Mouse (Mus musculus): ENCODE measurements at regions not wholly inside any gene's neighbourhood (a gene's known extent, or its start where the extent isn't known, plus 50 kb on each side); places are given as distances from the start of the nearest gene placed in this dataset.
"Not testable (repeated sequence)": the region's sequence is repeated elsewhere in the genome, so short reads cannot be mapped to it uniquely, and the experiment has no call there.

DNA sequence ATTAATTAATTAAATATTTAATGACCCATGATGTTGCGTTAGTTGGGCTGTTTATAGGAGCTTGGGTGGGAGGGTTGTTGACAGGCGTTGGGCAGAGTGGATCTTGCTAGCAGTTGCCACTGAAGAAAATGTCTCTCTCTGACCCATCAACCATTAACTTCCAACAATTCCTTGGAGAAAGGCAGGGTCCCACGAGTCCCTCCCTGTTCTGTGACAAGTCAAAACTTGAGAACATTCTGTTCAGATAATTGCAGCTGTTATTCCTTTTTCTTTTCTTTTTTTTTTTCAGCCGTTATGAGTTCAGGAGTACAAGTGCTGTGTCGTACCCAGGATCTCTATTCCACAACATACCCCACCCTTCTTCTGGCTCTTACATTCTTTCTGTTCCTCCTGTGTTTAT, 59.8 kb upstream of the Tnfrsf21 start:
- Histone ChIP-seq H3K9ac (no peak overlapping the region), H3K27me3 (no peaks in the 10 kb centered on the region; the same call in 1 of the 2 replicates), H3K4me1 (replicated peaks) (no peaks in the 10 kb centered on the region), H3K27ac (no peak overlapping the region), H3K4me3 (no peak overlapping the region), H3K36me3 (no peaks in the 10 kb centered on the region), H3K9me3 (replicated peaks) (no peaks in the 10 kb centered on the region), H3K4me2 (no peak overlapping the region)
- 74% methylated on average over 5 of the region's 5 CpGs for WGBS
- no peak for ATAC-seq (replicated peaks; ENCODE audit: insufficient number of reproducible peaks, insufficient read depth, low FRiP score, low read depth)

DNA sequence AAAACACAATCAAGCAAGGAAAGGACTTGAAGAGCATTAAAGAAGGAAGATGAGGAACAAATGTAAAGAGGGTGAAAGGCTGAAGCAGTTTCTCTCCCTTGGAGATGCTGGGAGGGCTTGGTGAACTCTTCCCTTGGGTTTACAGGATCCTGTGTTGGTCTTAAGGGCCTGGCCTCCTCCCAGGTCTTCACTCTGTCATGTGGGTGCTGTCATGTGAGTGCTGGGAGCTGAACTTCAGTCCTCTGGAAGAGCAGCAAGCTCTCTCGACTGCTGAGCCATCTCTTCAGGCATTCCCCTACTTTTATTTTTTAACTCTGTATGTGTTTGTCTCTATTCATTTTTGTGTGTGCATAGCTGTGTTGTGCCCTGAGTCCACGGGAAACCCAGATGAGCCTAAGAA, 61.6 kb upstream of the Tnfrsf21 start:
- no peak for ATAC-seq (replicated peaks; ENCODE audit: insufficient number of reproducible peaks, insufficient read depth, low FRiP score, low read depth)
- H3K4me3 ChIP-seq: no peak overlapping the region
- 54% methylated on average over 2 of the region's 2 CpGs for WGBS
- no peak overlapping the region for H3K4me2 ChIP-seq
- H3K36me3 ChIP-seq: no peaks in the 10 kb centered on the region
- peaks cover 2% of the 10 kb centered on the region; the same call in 1 of the 2 replicates for H3K27me3 ChIP-seq
- H3K9ac ChIP-seq: no peak overlapping the region
- no peaks in the 10 kb centered on the region for H3K9me3 ChIP-seq (replicated peaks)
- H3K4me1 ChIP-seq (replicated peaks): no peaks in the 10 kb centered on the region
- no peak overlapping the region for H3K27ac ChIP-seq

DNA sequence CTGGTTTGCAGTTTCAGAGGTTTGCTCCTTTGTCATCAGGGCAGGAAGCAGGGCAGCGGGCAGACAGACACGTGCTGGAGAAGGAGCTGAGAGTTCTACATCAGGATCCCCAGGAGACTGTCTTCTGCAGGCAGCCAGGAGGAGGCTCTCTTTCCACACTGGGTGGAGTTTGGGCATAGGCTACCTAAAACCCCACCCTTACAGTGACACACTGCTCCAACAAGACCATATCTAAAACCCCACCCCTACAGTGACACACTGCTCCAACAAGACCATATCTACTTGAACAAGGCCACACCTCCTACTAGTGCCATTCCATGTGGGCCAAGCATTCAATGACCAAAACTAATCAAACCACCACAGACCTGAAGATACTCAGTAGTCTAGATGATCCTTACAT, 68.0 kb upstream of the Cd2ap start:
- Histone ChIP-seq H3K4me2 (no peak overlapping the region), H3K27me3 (no peaks in the 10 kb centered on the region), H3K9me3 (replicated peaks) (no peaks in the 10 kb centered on the region), H3K27ac (no peak overlapping the region), H3K9ac (no peak overlapping the region), H3K4me3 (no peak overlapping the region), H3K36me3 (no peaks in the 10 kb centered on the region), H3K4me1 (replicated peaks) (no peaks in the 10 kb centered on the region)
- no peak for ATAC-seq (replicated peaks; ENCODE audit: insufficient number of reproducible peaks, insufficient read depth, low FRiP score, low read depth)
- WGBS: 86% methylated on average over 2 of the region's 2 CpGs

DNA sequence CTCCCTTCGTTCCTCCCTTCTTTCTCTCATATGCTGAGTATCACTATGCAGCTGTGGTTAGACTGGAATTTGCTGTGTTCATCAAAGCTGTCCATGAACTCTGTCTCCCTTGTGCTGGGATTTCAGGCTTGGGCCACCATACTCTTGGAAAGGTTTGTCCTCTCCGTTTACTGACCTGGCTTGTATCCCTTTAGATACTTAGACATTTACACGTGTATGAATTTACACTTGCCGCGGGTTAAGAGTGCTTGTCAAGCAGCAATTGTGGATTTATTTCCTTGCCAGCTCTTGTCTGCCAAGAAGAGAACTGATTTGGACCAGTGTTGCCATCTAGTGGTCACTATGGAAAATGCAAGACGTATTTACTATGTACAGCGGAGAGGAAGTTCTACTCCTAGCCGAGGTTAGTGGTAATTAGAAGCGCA, 66.8 kb upstream of the Cd2ap start:
- 6% methylated on average over 9 of the region's 9 CpGs for WGBS
- Histone ChIP-seq H3K36me3 (no peaks in the 10 kb centered on the region), H3K9me3 (replicated peaks) (no peaks in the 10 kb centered on the region), H3K9ac (no peak overlapping the region), H3K4me2 (peak overlapping the region; percentile 52), H3K27me3 (no peaks in the 10 kb centered on the region), H3K27ac (no peak overlapping the region), H3K4me3 (no peak overlapping the region), H3K4me1 (replicated peaks) (no peaks in the 10 kb centered on the region)
- 0 out of 2 replicates have a peak, but pooled peaks have one; percentile 39 for ATAC-seq (replicated peaks; ENCODE audit: insufficient number of reproducible peaks, insufficient read depth, low FRiP score, low read depth)

DNA sequence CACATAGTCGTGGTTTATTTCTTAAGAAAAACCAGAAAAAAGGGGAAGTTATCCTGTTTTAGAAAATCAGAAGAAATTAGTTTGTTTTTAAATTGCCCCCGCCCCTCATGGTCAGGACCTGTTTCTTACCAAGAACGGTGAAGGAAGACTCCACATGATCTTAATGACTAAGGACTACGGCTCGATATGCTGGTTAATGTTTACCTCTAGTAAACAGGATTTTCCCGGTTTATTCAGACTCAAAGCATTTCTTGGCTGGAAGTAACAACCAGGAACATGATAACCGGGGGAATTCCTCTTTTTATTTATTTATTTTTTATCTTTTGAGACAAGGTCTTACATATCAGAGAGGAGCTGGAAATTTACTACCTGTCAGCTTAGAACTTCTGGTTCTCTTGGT, 63.0 kb upstream of the Cd2ap start:
- Histone ChIP-seq H3K4me3 (no peak overlapping the region), H3K9ac (no peak overlapping the region), H3K27ac (no peak overlapping the region), H3K36me3 (no peaks in the 10 kb centered on the region), H3K4me2 (no peak overlapping the region), H3K27me3 (no peaks in the 10 kb centered on the region), H3K4me1 (replicated peaks) (no peaks in the 10 kb centered on the region), H3K9me3 (replicated peaks) (no peaks in the 10 kb centered on the region)
- WGBS: 69% methylated on average over 7 of the region's 7 CpGs
- ATAC-seq (replicated peaks; ENCODE audit: insufficient number of reproducible peaks, insufficient read depth, low FRiP score, low read depth): no peak

DNA sequence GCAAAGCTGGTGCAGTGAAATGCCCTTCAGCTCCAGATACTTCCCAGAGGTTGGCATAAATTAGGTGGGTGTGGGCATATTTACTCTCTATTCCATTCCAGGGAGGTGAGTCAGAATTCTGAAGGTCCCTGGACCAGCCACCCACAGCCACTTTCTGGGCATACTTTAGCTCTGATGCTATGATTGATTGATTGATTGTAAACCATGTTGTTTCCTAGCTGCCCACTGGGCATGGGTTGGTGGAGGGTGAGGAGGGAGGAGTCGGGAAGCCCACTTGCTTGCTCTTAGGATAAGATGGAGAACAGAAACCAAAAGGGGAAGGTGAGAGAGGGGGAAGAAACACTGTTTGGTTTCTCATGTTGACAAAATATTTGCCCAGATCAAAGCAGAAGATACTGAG, 62.1 kb upstream of the Cd2ap start:
- Histone ChIP-seq H3K27ac (no peak overlapping the region), H3K4me1 (replicated peaks) (no peaks in the 10 kb centered on the region; the same call in 1 of the 2 replicates), H3K4me3 (no peak overlapping the region), H3K9me3 (replicated peaks) (no peaks in the 10 kb centered on the region), H3K9ac (no peak overlapping the region), H3K27me3 (no peaks in the 10 kb centered on the region), H3K36me3 (no peaks in the 10 kb centered on the region), H3K4me2 (no peak overlapping the region)
- ATAC-seq (replicated peaks; ENCODE audit: insufficient number of reproducible peaks, insufficient read depth, low FRiP score, low read depth): no peak
- 58% methylated on average over 1 of the region's 1 CpGs for WGBS

DNA sequence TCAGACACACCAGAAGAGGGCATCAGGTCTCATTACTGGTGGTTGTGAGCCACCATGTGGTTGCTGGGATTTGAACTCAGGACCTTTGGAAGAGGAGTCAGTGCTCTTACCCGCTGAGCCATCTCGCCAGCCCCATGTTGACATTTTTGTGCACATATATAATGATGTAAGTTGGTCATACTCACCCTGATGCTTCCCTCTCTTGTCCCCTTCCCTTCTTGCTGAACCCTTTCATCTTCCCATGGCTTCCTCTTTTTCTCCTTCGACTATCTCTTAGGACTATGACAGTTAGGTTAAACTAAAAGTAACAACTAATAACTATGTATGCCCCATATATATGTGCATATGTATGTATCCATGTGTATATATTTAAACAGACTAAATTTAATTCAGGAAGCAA, 61.0 kb upstream of the Cd2ap start:
- not testable (repeated sequence) for H3K9me3 ChIP-seq (replicated peaks); ATAC-seq (replicated peaks; ENCODE audit: insufficient number of reproducible peaks, insufficient read depth, low FRiP score, low read depth); H3K4me2 ChIP-seq; H3K36me3 ChIP-seq; H3K9ac ChIP-seq; H3K27ac ChIP-seq; H3K4me1 ChIP-seq (replicated peaks); H3K4me3 ChIP-seq; H3K27me3 ChIP-seq
- WGBS: 82% methylated on average over 3 of the region's 3 CpGs

DNA sequence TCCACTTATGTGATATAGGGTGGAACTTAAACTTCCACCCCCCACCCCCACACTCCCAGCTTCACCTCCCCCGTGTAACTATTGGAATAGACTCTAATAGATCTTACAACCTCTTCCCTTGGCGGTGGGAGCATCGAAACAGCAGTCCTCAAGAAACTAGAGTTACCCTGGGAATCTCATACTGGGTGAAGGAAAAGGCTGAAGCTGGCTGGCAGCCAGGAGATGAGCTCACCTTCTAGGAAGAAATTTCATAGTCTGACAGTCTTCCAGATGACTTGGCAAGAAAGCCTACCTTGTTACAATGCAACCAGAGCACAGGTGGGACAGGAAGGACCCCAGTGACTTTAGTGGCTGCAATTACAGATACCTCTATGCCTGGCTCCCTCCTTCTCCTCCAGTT, 57.6 kb upstream of the Cd2ap start:
- no peak overlapping the region for H3K27ac ChIP-seq
- H3K27me3 ChIP-seq: no peaks in the 10 kb centered on the region
- H3K9me3 ChIP-seq (replicated peaks): no peaks in the 10 kb centered on the region
- H3K4me3 ChIP-seq: no peak overlapping the region
- no peaks in the 10 kb centered on the region for H3K36me3 ChIP-seq
- ATAC-seq (replicated peaks; ENCODE audit: insufficient number of reproducible peaks, insufficient read depth, low FRiP score, low read depth): no peak
- no peak overlapping the region for H3K9ac ChIP-seq
- H3K4me1 ChIP-seq (replicated peaks): peaks cover 7% of the 10 kb centered on the region
- H3K4me2 ChIP-seq: no peak overlapping the region
- 66% methylated on average over 3 of the region's 3 CpGs for WGBS

DNA sequence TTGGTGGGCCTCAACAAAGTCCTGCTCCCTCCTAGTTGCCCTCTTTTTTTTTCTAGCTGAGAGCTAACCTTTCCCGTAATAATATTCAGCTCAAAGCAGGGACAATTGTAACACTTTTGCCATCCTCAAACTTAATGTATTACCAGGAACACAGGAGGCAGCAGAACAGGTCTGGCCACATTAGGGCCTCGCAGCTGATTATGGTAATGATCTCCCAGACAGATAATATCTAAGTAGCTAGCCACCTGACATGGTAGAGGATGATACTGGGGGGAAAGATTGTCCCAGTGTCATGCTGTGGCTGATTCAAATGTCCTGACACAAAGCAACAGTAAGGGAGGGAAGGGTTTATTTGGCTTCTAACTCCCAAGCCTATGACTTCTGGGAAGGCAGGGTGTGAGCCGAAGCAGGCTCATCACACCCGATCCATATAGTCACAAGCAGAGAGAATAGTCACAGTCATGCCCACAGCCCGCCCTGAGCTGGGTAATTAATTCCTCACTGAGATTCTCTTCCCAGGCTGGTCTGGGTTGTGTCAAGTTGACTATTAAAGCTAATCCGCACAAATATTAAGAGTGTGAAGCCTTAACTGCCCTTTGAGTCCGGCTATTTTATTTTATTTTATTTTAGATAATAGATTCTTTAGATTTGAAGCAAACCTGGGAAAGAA, 57.0 kb upstream of the Cd2ap start:
- no peaks in the 10 kb centered on the region for H3K9me3 ChIP-seq (replicated peaks)
- no peak overlapping the region for H3K9ac ChIP-seq
- no peak overlapping the region for H3K4me3 ChIP-seq
- H3K4me1 ChIP-seq (replicated peaks): peaks cover 8% of the 10 kb centered on the region
- H3K27ac ChIP-seq: no peak overlapping the region
- WGBS: 67% methylated on average over 7 of the region's 7 CpGs
- no peaks in the 10 kb centered on the region for H3K27me3 ChIP-seq
- no peak for ATAC-seq (replicated peaks; ENCODE audit: insufficient number of reproducible peaks, insufficient read depth, low FRiP score, low read depth)
- no peaks in the 10 kb centered on the region for H3K36me3 ChIP-seq
- H3K4me2 ChIP-seq: no peak overlapping the region

DNA sequence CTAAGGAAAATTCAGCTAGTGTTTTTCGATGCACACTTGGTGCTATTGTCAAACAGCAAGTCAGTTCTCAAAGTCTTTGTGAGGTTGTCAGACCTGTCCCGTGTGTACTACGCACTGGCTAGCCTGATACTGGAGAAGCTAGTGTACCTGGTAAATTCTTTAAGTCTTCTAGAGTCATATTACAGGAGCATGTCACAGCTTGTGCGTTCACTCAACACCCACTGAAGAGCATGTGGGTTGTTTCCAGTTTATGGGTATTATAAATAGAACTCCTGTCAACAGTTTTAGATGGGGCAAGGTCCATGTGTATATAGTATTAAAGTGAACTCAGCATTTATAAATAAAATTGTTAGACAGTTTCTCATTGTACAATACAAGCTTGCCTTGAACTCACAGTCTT, 50.9 kb upstream of the Cd2ap start:
- H3K9ac ChIP-seq: no peak overlapping the region
- peak overlapping the region; percentile 83 for H3K27ac ChIP-seq
- 45% methylated on average over 4 of the region's 4 CpGs for WGBS
- no peak overlapping the region for H3K4me3 ChIP-seq
- H3K27me3 ChIP-seq: no peaks in the 10 kb centered on the region
- peaks cover 23% of the 10 kb centered on the region for H3K4me1 ChIP-seq (replicated peaks)
- H3K4me2 ChIP-seq: 0 out of 2 replicates have a peak overlapping the region, but pooled peaks have one; percentile 26
- H3K36me3 ChIP-seq: no peaks in the 10 kb centered on the region
- peak; percentile 87 for ATAC-seq (replicated peaks; ENCODE audit: insufficient number of reproducible peaks, insufficient read depth, low FRiP score, low read depth)
- H3K9me3 ChIP-seq (replicated peaks): no peaks in the 10 kb centered on the region

All from heart, embryonic 15.5 days (tissue).